Mouse (Mus musculus): ENCODE measurements around the gene Rapgef1.

DNA sequence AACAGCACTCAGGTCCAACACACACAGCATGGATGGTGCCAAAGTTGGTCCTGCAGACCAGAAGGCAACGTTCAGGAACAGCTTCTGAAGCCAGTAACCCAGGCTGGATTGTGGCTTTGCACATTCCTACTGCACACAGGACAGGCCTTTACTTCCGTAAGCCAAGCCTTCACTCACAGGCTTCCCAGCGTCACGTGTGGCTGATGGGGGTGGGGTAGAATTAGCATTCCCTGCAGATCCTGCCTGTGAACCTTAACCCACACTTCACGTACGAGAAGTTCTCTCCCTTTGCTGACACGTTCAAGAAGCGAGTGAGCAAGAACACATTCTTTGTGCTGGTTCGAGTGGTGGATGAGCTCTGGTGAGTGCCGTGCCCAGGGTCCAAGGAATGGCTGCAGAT, 113.0 kb downstream of the Rapgef1 start:
- no peak for TF ChIP-seq CTCF (IDR thresholded peaks at IDR 0.05; ENCODE audit: control insufficient read depth, insufficient read depth, low read length)
- TF ChIP-seq POLR2A (IDR thresholded peaks at IDR 0.05; ENCODE audit: borderline replicate concordance, control insufficient read depth, low read depth, low read length) = no peak
